Mouse (Mus musculus): Measurements from ENCODE around the gene Hist1h4n. TPM values are rescaled to one million over a fixed set of nuclear protein-coding genes. Genes with fewer than 3 reads are reported as not detected.
"Not testable (repeated sequence)": the region's sequence is repeated elsewhere in the genome, so short reads cannot be mapped to it uniquely, and the experiment has no call there.

Gene Hist1h4n
- polyA plus RNA-seq, 1 experiment: 309 TPM

DNA sequence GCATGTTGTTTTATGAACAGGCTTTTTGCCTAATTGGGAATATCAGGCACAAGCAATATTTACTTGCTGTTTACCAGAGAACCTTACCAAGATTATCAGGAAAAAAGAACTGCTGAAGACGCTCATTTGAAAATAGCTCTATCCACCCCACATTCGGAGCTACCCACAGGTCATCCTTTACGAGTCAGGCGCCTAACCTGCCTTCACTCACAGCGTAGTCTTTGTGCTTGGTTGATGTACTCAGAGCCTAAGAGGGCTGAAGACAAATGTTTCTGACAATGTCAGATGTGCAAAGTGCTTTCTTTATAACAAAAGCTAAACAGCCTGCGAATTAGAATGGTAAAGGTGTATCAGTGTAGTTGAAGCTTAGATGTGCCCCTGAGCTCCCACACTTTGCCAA, 47.7 kb downstream of the Hist1h4n start:
- 80% methylated on average over 6 of the region's 6 CpGs for WGBS
- Histone ChIP-seq H3K36me3 (ENCODE audit: control insufficient read depth, insufficient read depth, low read length) (no peaks in the 10 kb centered on the region), H3K27me3 (ENCODE audit: control insufficient read depth, insufficient read depth, low read length) (no peaks in the 10 kb centered on the region), H3K27ac (ENCODE audit: control insufficient read depth, insufficient read depth, low read length) (peak overlapping the region; percentile 78), H3K4me1 (replicated peaks; ENCODE audit: control insufficient read depth, insufficient read depth, low read length) (peaks cover 14% of the 10 kb centered on the region), H3K4me3 (ENCODE audit: control insufficient read depth, insufficient read depth, low read length) (no peak overlapping the region)
- DNase-seq: no peak
- TF ChIP-seq POLR2A (IDR thresholded peaks at IDR 0.05; ENCODE audit: control insufficient read depth, extremely low read depth, insufficient read depth, low read length, poor library complexity) (no peak), CTCF (IDR thresholded peaks at IDR 0.05; ENCODE audit: borderline replicate concordance, control insufficient read depth, extremely low read depth, insufficient read depth, low read length, poor library complexity) (no peak)

DNA sequence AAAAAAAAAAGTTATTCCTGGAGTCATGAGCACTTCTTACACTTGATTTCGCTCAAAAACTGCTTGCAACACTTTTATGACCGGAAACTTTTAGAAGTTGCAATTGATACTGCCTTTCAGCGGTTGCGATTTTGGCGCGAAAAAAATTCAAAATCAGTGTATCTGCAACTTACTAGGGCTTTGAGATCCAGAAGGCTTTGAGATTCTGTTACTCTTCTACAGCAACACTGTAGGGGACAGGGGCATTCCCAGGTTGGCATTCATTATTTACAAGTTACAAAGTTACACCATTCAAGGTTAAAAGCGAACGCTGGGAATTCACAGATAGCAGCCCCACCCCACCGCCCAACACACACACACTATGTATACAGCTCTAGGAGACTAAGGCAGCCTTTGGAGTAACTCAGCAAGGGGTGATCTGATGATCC, 48.2 kb downstream of the Hist1h4n start:
- Histone ChIP-seq H3K27ac (ENCODE audit: control insufficient read depth, insufficient read depth, low read length) (peak overlapping the region; percentile 78), H3K4me1 (replicated peaks; ENCODE audit: control insufficient read depth, insufficient read depth, low read length) (peaks cover 14% of the 10 kb centered on the region), H3K4me3 (ENCODE audit: control insufficient read depth, insufficient read depth, low read length) (no peak overlapping the region), H3K36me3 (ENCODE audit: control insufficient read depth, insufficient read depth, low read length) (no peaks in the 10 kb centered on the region), H3K27me3 (ENCODE audit: control insufficient read depth, insufficient read depth, low read length) (no peaks in the 10 kb centered on the region)
- 14% methylated on average over 9 of the region's 9 CpGs for WGBS
- DNase-seq: peak; percentile 41
- TF ChIP-seq CTCF (IDR thresholded peaks at IDR 0.05; ENCODE audit: borderline replicate concordance, control insufficient read depth, extremely low read depth, insufficient read depth, low read length, poor library complexity) (no peak), POLR2A (IDR thresholded peaks at IDR 0.05; ENCODE audit: control insufficient read depth, extremely low read depth, insufficient read depth, low read length, poor library complexity) (no peak)

GRCm38 (mm10) chr13:21783255-21783617, 48.8 kb downstream of the Hist1h4n start, which contains the start of gene Hist1h3i:
Hist1h3i (minus strand) TSS chr13:21783370.
- peak; percentile 65 for DNase-seq
- H3K4me1 ChIP-seq (replicated peaks; ENCODE audit: control insufficient read depth, insufficient read depth, low read length): peaks cover 14% of the 10 kb centered on the region
- H3K27me3 ChIP-seq (ENCODE audit: control insufficient read depth, insufficient read depth, low read length): no peaks in the 10 kb centered on the region
- H3K27ac ChIP-seq (ENCODE audit: control insufficient read depth, insufficient read depth, low read length): peak within 1 kb of the TSS; percentile 96
- H3K36me3 ChIP-seq (ENCODE audit: control insufficient read depth, insufficient read depth, low read length): no peaks in the 10 kb centered on the region
- WGBS: under 1% methylated on average over 17 of the region's 20 CpGs
- TF ChIP-seq POLR2A (IDR thresholded peaks at IDR 0.05; ENCODE audit: control insufficient read depth, extremely low read depth, insufficient read depth, low read length, poor library complexity): 0 out of 2 replicates have a peak, but pooled peaks have one; percentile 5
- no peak for TF ChIP-seq CTCF (IDR thresholded peaks at IDR 0.05; ENCODE audit: borderline replicate concordance, control insufficient read depth, extremely low read depth, insufficient read depth, low read length, poor library complexity)
- peak within 1 kb of the TSS; percentile 61 for H3K4me3 ChIP-seq (ENCODE audit: control insufficient read depth, insufficient read depth, low read length)

DNA sequence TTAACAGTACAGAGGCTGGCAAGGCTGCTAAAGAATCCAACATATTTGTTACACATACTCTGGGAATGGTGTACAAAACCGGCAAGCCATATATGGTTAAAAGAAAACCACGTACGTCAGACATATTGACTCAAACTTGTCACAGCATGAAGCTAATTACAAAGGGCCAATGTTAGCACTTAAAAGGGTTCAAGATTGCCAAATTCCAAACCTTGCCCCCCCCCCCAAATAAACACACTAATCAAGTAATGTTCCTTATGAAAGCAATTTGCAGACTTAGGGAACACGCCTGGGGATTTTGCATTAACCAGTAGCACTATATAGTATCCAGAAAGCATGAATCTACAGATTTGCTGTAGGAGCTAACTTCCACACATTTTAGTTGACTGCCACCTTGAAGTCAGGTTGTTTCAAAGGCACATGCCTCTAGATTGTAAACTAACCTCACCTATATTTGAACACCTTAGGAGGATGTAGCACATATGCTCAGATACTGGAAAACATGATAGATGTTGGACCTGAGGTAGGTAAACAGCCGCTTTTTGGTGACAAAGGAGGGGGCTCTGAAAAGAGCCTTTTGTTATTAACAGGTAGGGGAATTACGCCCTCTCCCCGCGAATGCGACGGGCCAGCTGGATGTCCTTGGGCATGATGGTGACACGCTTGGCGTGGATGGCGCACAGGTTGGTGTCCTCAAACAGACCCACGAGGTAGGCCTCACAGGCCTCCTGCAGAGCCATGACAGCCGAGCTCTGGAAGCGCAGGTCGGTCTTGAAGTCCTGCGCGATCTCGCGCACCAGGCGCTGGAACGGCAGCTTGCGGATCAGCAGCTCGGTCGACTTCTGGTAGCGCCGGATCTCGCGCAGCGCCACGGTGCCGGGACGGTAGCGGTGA, 49.4 kb downstream of the Hist1h4n start:
- not testable (repeated sequence) for H3K27me3 ChIP-seq (ENCODE audit: control insufficient read depth, insufficient read depth, low read length); H3K36me3 ChIP-seq (ENCODE audit: control insufficient read depth, insufficient read depth, low read length)
- TF ChIP-seq POLR2A (IDR thresholded peaks at IDR 0.05; ENCODE audit: control insufficient read depth, extremely low read depth, insufficient read depth, low read length, poor library complexity): 0 out of 2 replicates have a peak, but pooled peaks have one; percentile 37
- peak overlapping the region; percentile 96 for H3K27ac ChIP-seq (ENCODE audit: control insufficient read depth, insufficient read depth, low read length)
- H3K4me3 ChIP-seq (ENCODE audit: control insufficient read depth, insufficient read depth, low read length): peak overlapping the region; percentile 61
- DNase-seq: peak; percentile 32
- 2% methylated on average over 23 of the region's 35 CpGs for WGBS
- peaks cover 14% of the 10 kb centered on the region for H3K4me1 ChIP-seq (replicated peaks; ENCODE audit: control insufficient read depth, insufficient read depth, low read length)

Other genes with a start within 250 kb of the Hist1h4n start
- gene Olfr1362, start 218.2 kb downstream of the Hist1h4n start, polyA plus RNA-seq (2012; rRNA removed): not detected in 2 replicates
- not detected in 2 replicates for gene Olfr11, start 189.7 kb downstream of the Hist1h4n start, polyA plus RNA-seq (2012; rRNA removed)
- not detected in 2 replicates for gene Olfr1361, start 168.8 kb downstream of the Hist1h4n start, polyA plus RNA-seq (2012; rRNA removed)
- gene Olfr1360, start 154.8 kb downstream of the Hist1h4n start, polyA plus RNA-seq (2012; rRNA removed): not detected in 2 replicates
- not detected in 2 replicates for gene Olfr1359, start 134.1 kb downstream of the Hist1h4n start, polyA plus RNA-seq (2012; rRNA removed)
- 118 and 183 TPM in 2 replicates for gene Hist1h2bl, start 116.1 kb downstream of the Hist1h4n start, polyA plus RNA-seq (2012; rRNA removed)
- gene Hist1h2ai, start 115.8 kb downstream of the Hist1h4n start, polyA plus RNA-seq (2012; rRNA removed): 227 and 343 TPM in 2 replicates
- gene Hist1h3h, start 114.5 kb downstream of the Hist1h4n start, polyA plus RNA-seq (2012; rRNA removed): 670 and 733 TPM in 2 replicates
- gene Hist1h2bm, start 110.2 kb downstream of the Hist1h4n start, polyA plus RNA-seq (2012; rRNA removed): 76.1 and 110 TPM in 2 replicates
- 60.3 and 64.6 TPM in 2 replicates for gene Hist1h4j, start 97.1 kb downstream of the Hist1h4n start, polyA plus RNA-seq (2012; rRNA removed)
- gene Hist1h4k, start 81.7 kb downstream of the Hist1h4n start, polyA plus RNA-seq (2012; rRNA removed): 257 and 302 TPM in 2 replicates
- 302 and 405 TPM in 2 replicates for gene Hist1h2ak, start 78.4 kb downstream of the Hist1h4n start, polyA plus RNA-seq (2012; rRNA removed)
- 213 and 218 TPM in 2 replicates for gene Hist1h2bn, start 78.1 kb downstream of the Hist1h4n start, polyA plus RNA-seq (2012; rRNA removed)
- gene Hist1h1b, start 51.6 kb downstream of the Hist1h4n start, polyA plus RNA-seq (2012; rRNA removed): 22.4 and 28.1 TPM in 2 replicates
- 484 and 650 TPM in 2 replicates for gene Hist1h3i, start 48.8 kb downstream of the Hist1h4n start, polyA plus RNA-seq (2012; rRNA removed)
- 183 and 223 TPM in 2 replicates for gene Hist1h2an, start 45.0 kb downstream of the Hist1h4n start, polyA plus RNA-seq (2012; rRNA removed)
- gene Hist1h2bp, start 44.7 kb downstream of the Hist1h4n start, polyA plus RNA-seq (2012; rRNA removed): 39.3 and 52.7 TPM in 2 replicates
- gene Hist1h2bq, start 22.0 kb downstream of the Hist1h4n start, polyA plus RNA-seq (2012; rRNA removed): 200 and 237 TPM in 2 replicates
- not detected in 2 replicates for gene Hist1h2ao, start 21.7 kb downstream of the Hist1h4n start, polyA plus RNA-seq (2012; rRNA removed)
- gene Hist1h4m, start 20.4 kb downstream of the Hist1h4n start, polyA plus RNA-seq (2012; rRNA removed): not detected in 2 replicates
- gene Hist1h2ap, start 1.3 kb upstream of the Hist1h4n start, polyA plus RNA-seq (2012; rRNA removed): 1,785 and 6,121 TPM in 2 replicates
- gene Hist1h2br, start 1.5 kb upstream of the Hist1h4n start, polyA plus RNA-seq (2012; rRNA removed): 156 and 207 TPM in 2 replicates
- gene Zfp184, start 112.9 kb upstream of the Hist1h4n start, polyA plus RNA-seq (2012; rRNA removed): 1.1 and 1.6 TPM in 2 replicates
- gene Pom121l2, start 149.0 kb upstream of the Hist1h4n start, polyA plus RNA-seq (2012; rRNA removed): 0.08 and 0.23 TPM in 2 replicates
- 640 and 1,004 TPM in 2 replicates for gene Prss16, start 177.5 kb upstream of the Hist1h4n start, polyA plus RNA-seq (2012; rRNA removed)
- gene Hist1h2ah, start 203.4 kb upstream of the Hist1h4n start, polyA plus RNA-seq (2012; rRNA removed): 248 and 460 TPM in 2 replicates
- gene Hist1h2bk, start 203.7 kb upstream of the Hist1h4n start, polyA plus RNA-seq (2012; rRNA removed): 322 and 402 TPM in 2 replicates
- 33.1 and 38.5 TPM in 2 replicates for gene Hist1h4i, start 209.2 kb upstream of the Hist1h4n start, polyA plus RNA-seq (2012; rRNA removed)
- gene Hist1h2ag, start 210.7 kb upstream of the Hist1h4n start, polyA plus RNA-seq (2012; rRNA removed): 149 and 177 TPM in 2 replicates
- 177 and 218 TPM in 2 replicates for gene Hist1h2bj, start 211.0 kb upstream of the Hist1h4n start, polyA plus RNA-seq (2012; rRNA removed)

All from thymus, adult 2 months (tissue).